Mouse (Mus musculus) adrenal gland, postnatal 36 days (tissue): ENCODE data around the gene 4930535I16Rik. TPM values are rescaled to one million over a fixed set of nuclear protein-coding genes. Genes with fewer than 3 reads are reported as not detected.
"Not testable (repeated sequence)": the region's sequence is repeated elsewhere in the genome, so short reads cannot be mapped to it uniquely, and the experiment has no call there.

Experiments
- DNase-seq, 2 experiments: peaks; one replicate each; pipeline ENCODE4 v3.0.0; 2021; ENCODE audit warnings: mixed read lengths in 1 of 2
- long read RNA-seq, 2 experiments: library from polyadenylated mRNA; stranded (forward); transcript quantifications; one replicate each; pipeline ENCODE4 v2.0.0; 2021; ENCODE audit warnings: borderline sequencing depth in 2 of 2
- total RNA-seq, 2 experiments: library from RNA; stranded (reverse); gene quantifications; 2 replicates each; pipeline ENCODE4 v1.2.3; 2021

Gene 4930535I16Rik
- total RNA-seq: not detected
- long read RNA-seq, experiment 1: 0 reads
- long read RNA-seq, experiment 2: 0 reads

DNA sequence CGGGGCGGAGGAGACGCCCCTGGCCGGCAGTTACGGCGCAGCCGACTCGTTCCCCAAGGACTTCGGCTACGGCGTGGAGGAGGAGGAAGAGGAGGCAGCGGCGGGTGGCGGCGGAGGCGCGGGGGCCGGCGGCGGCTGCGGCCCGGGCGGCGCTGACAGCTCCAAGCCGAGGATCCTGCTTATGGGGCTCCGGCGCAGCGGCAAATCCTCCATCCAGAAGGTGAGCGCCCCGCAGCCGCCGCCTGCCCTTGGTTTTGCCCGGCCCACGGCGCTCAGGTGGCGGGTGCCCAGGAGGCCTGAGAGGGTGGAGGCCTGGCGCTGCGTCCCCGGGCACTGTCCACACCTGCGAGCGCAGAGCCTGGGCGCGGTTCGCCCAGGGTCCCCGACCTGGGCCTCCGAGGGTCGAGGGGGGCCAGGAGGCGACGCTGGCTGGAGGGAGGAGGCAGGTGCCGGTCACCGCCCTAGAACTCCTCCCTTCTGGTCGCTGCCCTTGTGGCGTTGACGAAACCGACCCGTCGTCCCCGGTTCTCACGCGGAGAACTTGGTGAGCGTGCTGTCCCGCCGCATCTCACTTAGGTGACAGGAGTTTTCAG, at the start of gene 4930535I16Rik:
TSS of gene 4930535I16Rik (minus strand) at position 475 of the 593 bp plus-strand sequence.
- DNase-seq: peak; percentile 54 to 63

DNA sequence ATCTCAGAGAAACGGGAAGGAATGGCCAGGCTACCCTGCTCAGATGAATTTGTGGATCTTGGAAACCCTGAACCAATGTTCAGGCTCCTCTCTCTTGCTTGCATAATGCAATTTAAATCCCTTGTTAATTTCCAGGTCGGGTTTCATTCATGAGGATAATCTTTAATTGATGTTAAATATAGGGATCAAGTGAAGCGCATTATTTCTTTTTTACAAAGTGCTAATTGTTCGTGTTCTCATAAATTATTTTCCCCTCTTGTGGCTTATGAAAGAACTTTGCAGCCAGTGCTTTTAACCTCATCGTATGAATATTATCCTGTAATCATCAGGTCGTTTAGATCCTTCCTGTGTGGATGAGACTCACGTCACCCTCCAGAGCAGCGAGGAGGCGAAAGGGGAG, 44.9 kb upstream of the 4930535I16Rik start:
- no peak for DNase-seq

DNA sequence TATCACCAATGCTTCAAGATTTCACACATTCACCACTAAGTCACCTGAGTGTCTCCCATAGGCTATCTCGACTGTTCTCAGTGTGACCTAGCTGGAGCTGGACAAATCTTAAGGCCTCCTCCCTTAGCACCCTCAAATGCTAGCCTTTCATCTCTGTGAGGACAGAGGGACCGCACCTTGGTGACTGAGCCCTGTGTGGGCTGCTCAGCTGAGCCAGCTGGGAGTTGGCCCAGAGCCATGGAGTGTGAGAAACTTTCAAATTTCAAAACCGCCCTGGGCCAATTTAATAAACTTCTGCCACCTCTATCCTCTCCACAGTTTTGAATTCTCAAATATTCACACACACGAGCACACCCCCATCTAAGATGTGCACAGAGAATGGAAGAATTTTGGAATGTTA, 43.1 kb upstream of the 4930535I16Rik start:
- DNase-seq: peak in 1 of 2 experiments; percentile 17

- no peak for DNase-seq
These were observed 40.1 kb upstream of the 4930535I16Rik start for GRCm38 (mm10) chr4:123957891-123958290.

- DNase-seq: no peak
These were observed 39.6 kb upstream of the 4930535I16Rik start for GRCm38 (mm10) chr4:123957492-123957808.

GRCm38 (mm10) chr4:123956703-123957491, 39.1 kb upstream of the 4930535I16Rik start:
- DNase-seq: peak; percentile 86 to 90

DNA sequence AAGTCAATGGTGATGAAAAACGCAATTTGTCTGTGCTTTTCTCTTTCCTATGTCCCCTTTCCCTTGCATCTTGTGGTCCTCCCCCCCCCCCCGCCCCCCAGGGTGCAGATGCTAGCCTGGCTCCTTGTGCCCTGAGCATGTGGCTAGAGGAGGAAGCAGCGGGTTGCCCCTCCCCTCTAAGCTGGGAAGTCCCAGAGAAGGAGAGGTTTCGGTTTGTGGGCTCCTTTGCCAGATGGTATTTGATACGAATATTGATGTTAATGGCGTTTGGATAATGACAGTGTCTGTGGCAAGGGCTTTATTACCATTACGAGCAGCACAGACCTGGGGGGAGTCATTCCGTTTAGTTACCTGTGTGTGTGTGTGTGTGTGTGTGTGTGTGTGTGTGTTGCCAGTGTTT, 34.2 kb upstream of the 4930535I16Rik start:
- DNase-seq: no peak

GRCm38 (mm10) chr4:123949649-123950048, 31.8 kb upstream of the 4930535I16Rik start:
- DNase-seq: no peak

DNA sequence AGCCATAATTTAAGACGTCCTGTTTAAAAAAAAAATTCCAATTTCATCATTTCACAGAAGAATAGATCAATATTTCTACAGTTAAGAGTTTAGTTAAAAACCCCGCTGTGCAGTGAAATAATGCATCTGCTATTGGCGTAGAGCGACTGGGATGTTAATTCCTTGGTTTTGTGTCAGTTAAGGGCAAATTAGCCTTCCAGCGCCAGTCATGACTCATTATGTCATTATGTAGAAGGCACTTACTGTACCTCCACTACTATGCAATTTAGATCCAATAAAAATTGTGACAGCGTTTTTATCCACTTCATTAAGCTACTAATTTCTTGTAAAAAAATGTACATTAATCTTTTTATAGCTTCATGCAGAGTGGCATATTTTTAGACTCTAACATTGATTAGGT, 31.1 kb upstream of the 4930535I16Rik start:
- DNase-seq: no peak

DNA sequence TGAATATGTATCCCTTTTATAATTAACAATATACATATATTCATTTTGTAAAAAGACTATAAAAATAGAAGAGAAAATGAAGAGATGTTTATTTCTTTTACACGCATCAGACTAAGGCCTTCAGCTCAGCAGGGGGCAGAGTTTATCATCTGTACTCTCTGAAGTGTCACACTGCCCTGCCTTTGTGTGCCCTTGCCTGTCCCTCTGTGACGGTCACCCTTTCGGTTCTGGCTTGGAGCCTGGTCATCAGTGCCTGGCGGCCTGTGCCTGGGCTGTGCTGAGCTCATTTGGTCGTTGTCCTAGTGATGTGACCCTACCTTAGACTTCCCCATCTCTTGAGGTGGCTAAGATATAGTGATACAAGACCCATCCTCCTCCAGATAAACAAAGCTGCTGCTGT, 29.3 kb upstream of the 4930535I16Rik start:
- DNase-seq: peak; percentile 64

DNA sequence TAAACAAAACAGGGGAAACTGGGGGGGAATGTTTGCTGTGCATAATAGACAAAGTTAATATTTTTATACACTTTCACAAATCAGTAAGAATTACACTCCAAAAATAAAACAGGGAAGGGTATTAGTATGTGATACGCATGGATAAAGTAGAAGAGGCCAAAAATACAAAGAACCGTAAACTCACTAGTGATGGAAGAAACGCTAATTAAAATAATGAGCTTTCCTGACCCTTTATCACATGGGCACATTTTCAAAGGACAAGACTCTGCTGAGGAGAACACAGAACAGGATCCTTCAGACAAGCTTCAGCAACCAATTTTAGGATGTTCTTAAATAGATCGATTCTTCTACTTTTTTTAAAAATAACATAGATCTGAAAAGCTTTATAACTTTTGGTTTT, 28.9 kb upstream of the 4930535I16Rik start:
- DNase-seq: no peak

GRCm38 (mm10) chr4:123940878-123941277, 23.1 kb upstream of the 4930535I16Rik start:
- not testable (repeated sequence) for DNase-seq

DNA sequence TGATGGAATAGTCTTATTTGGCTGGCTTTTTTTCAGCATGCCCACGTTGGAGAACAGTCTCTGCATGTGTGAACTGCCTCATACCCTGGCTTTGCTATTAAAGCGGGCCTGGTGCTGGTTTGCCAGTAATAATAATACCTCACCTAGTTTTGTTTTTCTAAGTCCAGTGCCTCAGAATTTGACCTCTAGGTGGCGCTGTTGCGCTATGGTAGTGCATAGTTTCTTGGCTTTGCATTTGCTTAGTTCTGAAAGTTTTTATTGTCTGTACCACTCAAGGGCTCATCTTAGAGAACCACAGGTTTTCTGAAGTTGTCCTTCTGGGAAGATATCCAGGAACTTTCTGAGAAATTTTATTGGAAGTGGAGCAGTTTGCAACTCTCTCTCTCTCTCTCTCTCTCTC, 22.0 kb upstream of the 4930535I16Rik start:
- peak; percentile 74 to 79 for DNase-seq

GRCm38 (mm10) chr4:123936059-123936458, 18.2 kb upstream of the 4930535I16Rik start:
- DNase-seq: no peak

DNA sequence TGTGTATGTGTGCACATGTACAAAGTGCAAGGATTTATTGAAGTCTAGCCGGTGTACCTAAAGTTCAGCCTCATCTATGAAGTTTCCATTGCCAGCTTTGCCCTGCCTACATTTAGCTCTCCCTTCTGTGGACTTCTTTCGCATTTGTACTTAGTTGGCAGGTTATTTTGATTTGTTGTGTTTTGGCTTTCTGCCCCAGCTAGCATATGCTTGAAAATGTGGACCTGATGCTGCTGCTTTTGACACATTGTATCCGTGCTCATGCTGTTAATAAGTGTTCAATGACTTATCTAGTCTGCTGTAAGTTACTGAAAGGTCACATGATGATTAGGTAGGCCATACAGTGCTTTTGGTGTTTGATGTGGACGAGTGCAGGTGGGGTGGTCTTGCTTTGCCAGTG, 16.5 kb upstream of the 4930535I16Rik start:
- no peak for DNase-seq

DNA sequence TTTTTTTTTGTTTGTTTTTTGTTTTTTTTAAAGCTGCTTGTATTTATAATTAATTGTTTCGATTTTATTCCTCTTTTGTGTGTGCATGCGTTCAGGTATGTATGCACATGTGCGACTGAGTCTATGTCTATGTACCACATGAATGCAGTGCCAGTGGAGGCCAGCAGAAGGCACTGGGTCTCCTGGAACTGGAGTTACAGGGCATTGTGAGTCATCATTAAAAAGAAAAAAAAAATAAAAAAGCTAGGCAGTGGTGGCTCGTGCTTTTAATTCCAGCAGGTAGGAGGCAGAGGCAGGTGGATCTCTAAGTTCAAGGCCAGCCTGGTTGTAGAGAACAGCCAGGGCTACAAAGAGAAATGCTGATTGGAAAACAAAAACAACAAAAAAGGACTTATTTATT, 12.2 kb upstream of the 4930535I16Rik start:
- no peak for DNase-seq

DNA sequence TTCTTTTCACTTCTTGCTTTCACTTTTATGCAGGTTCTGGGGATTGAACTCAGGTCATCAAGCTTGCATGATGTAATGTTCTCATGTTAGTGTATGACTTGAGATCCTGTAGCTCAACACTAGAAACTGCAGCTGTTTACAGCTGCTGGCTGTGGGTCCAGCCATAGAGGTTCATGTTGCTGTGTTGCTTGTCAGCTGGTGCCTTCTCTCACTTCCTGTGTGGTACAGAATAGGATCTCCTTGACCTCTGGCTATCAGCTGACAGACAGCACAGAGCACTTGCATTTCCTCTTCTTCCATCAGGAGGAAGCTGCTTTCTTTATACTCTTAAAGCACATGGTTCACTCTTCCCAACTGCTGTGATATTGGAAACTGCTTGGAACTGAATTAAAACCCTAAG, 10.1 kb upstream of the 4930535I16Rik start:
- DNase-seq: no peak

- no peak for DNase-seq
These were observed 3.3 kb upstream of the 4930535I16Rik start for GRCm38 (mm10) chr4:123921055-123921565.

GRCm38 (mm10) chr4:123918851-123919250, 1.0 kb upstream of the 4930535I16Rik start:
- no peak for DNase-seq

DNA sequence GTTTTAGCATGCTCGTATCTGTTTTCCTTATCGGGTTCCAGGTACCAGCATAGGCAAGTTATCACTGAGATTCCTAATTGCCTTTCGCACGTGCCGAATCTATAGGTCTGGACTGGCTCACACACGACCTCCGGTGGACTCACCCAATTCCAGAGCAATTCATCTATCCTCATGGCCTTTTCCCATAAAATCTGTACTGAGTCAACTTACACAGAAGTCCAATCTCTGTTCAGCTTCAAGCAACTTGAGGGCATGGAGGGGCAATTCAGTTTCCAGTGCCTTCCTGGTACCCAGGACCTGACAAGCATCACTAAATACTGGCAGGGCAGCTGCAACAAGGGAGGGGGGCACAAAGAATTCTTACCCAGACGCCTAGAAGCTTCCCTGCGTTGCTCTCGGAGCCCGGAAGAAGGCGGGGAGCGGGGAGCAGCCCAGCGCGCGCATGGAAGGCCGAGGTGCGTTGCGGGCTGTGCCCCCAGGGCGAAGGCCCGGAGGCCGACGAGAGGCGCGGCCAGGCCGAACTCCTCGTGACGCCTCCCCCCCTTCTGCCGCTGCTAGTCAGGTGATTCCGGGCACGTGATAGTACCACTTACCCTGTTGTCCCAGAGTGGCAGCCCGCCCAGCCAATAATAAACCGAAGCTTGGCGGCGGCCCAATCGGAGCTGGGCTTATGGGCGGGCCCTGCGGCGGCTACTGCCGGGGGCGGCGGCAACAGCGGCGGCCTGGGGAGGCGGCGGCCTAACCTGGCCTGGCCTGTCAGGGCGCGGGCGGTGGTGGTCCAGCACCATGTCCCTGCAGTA, 874 bp downstream of the 4930535I16Rik start, which contains the start of gene Rragc:
TSS of gene Rragc (plus strand) at position 699 of the 800 bp plus-strand sequence.
- peak; percentile 100 for DNase-seq

DNA sequence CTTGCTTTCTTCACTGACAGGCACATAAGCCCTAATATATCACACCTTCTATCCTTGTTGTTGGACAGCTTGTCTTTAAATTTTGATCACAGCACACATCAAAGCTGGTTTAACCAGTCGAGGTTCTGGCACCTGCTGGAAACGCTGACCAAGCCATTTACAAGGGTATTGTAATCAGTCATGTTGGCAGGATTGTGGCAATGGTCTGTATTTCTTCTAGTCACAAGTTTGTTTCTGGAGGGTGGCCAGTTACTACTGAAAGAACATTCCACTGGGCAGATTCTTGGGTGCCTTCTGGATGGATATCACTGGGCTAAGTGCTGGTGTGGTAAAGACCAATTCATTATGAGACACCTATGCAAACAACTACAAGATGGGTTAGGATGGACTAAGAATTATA, 5.4 kb downstream of the 4930535I16Rik start:
- DNase-seq: peak; percentile 35 to 41

DNA sequence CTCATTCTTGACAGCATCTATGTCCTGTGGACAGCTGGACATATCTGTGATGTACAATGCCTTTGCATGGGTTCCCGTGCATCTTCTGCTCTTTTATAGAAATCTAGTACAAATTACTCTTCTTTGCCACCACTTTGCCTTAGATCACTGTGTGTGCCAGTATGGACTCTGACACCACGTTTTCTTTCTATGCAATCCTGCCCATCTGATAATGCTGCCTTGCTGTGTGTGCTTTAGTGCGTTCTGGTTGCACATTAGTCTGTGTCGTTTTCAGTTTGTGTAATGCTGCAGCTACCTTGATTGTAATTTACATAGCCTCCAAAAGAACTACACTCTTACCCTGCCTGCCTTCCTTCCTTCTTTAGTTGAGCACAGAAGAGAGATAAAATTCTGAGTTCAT, 6.3 kb downstream of the 4930535I16Rik start:
- DNase-seq: no peak
